Mouse (Mus musculus) CD4-positive helper T cell, adult 2 months (primary cell): ENCODE measurements around the gene Aatk.
A peak's percentile ranks its signal among the peaks of the same experiment; 100 is the strongest.

ENCODE experiments used
- DNase-seq: peaks from one replicate; pipeline ENCODE4 v3.0.0-alpha.2; 2012; ENCODE audit warnings: low read depth, missing footprints, low spot score

Gene Aatk

DNA sequence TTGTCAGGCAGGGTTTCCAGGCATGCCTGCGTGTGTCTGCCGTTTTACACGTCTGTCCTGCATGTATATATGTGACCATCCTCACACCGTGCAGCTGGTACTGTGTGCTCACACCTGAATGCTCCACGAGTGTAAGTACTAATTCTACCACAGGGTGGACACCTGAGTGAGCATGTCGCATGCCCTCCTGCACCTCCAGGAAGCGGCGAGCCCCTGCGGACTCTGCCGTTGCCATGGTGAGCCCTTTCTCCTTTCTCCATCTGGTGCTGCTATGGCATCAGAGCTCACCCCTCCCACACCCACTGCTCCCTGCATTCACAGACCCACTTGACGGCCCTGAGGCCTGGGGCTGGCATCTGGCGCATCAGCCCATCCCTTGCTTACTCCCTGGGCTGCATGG lies 24.1 kb downstream of the Aatk start:
- DNase-seq: no peak

DNA sequence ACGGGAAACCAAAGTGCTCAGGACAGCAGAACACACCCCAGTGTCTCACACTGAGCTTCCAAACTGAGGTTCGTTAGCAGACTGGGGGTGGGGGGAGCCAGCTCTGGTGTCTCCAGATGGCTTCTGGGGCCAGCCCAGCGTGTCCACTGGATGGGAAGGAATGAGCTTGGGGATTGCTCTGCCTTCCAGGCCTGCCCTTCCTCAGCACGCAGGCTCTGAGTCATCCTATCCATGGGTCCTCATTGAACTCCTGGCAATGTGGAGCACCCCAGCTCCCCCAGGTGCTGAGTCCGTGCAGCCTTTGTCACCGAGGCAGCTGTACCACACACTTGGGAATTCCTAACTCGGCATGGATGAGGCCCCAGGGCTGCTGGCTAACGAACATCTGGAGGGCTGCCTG lies 24.8 kb downstream of the Aatk start:
- no peak for DNase-seq

DNA sequence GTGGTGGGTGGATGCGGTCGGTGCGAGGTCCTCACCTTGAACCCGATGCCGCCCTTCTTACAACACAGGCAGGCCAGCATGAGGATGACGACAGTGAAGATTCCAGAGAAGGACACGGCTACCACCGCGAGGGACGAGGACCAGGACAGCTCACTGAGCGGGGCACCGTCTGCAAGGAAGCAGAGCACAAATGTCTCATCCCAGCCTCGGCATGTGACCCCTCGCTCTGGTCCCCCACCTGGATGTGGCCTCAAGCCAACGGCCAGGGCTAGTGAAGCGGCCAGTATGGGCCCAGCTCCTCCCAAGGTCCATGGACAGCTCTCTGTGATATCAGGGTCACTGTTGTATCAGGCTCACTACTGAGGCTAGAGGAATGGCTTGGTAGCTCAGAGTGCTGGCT lies 25.6 kb downstream of the Aatk start:
- no peak for DNase-seq

DNA sequence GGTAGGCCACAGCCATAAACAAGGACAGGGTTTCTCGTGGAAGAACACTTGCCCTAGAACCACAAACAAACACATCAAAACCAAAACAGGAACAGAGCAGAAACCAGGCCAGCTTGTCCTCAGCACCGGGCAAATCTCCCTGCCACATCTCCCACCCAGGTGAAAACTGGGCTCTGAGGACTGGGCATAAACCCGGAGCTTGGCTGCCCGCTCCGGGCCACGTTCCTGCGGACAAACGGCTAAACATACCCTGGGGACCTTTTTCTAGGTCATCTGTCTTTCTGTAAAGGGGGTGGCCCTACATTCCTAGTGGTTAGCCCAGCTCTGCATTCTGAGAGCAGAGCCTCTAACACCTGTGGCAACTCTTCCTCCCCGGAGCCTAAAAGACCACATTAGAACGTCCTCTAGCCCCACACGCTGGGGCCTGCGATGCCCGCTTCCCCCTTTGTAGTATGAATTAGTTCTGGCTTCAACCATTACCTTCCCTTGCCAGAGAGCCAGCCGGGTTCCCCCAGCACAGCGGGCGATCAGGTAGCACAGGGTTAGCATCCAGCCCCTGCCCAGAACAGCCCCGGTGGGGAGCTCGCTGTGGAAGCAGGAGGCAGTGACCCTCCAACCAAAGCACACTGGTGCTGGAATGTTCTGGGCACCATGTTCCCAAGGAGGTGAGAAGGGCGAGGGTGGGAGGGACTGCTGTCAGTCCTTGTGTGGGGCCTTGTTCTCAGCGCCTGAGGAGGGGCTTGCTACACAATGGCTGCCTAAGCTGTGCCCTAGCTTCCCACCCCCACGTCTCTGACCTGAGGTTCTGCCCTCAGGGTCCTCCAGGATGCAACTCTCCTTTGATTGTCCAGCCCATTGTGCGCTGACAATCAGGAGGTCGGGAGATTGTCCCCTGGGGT lies 27.2 kb downstream of the Aatk start:
- no peak for DNase-seq

DNA sequence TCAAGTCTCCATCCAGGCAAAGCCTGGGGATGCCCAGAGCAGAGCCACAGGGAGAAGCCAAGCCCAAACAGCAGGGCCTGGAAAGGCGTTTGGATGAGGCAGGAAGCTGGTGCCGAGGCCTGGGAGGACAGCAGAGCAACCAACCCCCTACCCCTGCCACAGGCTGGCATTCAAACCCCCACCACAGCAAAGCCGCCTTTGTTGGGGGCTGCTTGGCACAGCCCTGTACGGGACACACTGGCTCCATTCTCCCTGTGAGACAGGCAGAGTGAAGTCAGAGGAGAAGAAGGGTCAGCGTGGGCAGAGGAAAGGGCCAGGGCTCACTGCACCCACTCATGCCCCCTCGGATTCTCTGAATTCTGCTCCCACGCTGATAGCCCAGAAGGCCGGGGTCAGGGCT lies 30.0 kb downstream of the Aatk start:
- no peak for DNase-seq

DNA sequence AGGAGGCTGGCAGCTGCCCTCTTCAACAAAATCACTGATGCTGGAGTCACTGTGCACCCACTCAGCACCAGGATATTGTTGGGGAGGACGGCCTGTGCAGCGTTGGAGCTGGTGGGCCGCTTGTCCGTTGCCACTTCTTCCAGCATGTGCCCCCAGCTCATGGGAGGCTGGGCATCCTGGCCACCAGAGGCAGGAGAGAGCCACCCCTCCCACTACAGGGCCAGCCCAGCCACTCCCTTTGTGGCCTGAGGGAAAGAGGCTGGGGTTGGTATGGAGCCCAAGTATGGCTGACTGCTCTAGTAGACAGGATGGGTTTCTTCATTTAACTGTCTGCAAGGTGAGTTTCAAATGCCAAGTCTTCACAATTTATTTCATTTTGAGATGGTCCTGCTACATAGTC lies 32.2 kb downstream of the Aatk start:
- no peak for DNase-seq

DNA sequence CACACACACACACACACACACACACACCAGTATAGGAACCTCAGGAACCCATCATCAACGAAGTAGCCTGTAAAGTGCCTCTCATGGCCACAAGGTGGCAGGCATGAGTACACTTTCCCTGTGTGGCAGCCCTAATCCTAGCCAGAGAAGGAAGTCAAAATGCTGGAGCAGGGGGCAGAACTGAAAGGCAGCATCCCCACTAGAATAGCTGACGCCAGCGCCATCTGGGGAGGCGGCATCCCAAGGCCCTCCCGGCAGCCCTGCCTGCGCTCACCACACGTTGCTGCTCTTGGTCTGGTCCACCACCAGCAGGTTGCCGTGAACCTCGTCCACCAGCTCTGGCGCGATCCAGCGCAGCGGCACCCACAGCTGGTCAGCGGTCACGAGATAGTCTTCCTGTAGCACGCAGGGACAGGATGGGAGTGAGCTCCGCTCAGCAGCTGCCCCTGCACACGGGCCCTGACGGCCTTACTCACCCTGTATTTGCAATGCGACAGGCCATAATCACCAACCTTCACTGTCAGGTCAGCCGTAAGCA lies 33.7 kb downstream of the Aatk start:
- DNase-seq: peak; percentile 69

DNA sequence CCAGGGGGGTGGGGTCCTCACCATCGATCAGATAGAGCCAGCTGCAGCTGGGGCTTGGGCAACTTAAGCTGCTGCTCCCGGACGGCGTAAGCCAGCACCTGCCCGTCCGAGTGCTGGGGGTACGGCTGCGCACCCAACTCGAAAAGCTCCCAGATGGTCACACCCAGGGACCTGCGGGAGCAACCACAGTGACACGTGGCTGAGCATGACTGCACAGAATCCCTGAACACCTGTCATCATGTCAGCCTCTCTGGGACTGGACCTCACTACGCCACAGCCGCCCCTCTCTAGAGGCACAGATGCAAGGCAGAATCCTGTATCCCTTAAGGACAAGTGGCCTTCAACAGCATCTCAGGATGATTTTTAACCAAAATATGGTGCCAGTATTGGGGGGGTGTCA lies 34.3 kb downstream of the Aatk start:
- DNase-seq: no peak

DNA sequence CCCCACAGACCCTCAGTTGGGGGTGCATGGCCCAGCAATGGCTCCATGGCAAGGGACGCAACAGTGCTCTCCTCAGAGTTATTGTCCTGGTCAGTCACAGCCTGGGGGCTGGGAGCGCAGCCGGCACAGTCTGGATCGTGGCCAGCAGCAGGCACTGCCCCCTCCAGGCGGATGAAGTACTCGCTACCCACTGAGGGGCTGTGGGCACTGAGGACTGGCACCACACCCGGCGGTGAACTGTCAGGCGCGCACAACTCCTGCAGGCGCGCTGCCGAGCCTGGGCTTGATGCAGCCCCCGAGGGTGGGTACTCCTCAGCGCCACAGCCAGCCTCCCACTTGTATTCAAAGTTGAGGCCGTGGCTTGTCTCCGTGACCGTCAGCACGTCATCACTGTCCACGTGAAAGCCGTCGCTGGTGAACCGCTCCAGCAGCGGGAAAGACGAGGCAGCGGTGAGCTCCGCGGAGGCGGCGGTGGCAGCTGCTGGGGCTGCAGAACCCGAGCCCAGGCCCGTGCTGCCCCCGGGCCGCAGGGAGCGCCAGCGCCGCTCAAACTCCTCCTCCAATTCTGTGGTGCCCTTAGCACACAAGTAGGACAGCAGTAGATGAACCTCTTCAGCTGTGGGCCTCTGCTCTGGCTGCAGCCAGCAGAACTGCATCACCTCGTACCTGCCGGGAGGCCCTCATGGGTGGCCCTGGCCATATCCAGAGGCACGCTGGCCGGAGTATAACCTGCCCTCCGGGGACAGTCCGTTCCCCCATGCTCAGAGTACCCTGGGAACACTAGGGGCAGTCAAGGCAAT lies 35.0 kb downstream of the Aatk start:
- DNase-seq: no peak

DNA sequence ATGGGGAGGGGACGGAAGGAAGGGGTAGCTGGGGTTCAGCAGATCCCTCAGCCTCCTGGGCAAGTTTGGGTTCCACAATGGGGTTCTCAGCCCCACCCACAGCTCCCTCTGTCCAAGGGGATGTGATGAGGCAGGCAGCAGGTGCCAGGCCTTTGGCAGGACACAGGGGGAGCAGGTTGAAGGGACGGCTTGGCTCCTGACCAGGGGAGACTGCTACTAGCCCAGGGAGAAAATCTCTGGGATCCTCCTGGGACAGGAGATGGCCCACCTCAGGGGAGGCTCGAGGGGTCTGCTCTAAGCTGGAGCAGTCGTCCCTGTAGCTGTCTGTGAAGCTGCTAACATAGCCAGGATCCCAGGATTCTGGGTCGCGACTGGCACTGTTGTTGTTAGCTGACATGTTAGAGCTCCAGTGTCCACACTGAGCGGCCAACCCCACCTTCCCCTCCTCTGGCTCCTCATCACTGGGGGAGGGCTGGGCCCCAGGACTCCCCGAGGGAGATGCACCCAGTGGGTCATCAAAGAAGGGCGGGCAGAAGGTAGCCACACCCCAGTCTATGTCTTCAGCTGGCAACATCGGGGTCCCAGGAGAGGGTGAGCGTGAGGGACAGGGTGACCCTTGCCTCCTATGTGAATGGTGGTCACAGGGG lies 35.7 kb downstream of the Aatk start:
- DNase-seq: no peak

DNA sequence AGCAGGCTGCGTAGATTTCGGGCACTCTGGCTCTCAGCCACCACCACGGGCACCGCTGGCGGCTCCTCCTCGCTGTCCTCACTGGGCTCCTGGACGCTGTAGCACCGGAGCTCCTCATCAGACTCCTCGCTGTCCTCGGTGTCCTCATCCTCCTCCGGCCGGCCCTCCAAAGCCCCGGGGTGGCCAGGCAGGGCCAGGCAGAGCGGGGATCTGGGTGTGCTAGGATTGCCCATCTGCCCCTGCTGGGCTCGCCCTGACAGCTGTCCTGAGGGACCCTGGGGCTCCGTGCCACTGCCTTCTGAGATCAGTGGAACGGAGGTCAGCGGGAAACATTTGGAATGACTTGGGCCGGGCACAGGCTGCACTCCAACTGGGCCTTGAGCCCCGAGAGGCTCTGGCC lies 37.0 kb downstream of the Aatk start:
- no peak for DNase-seq

DNA sequence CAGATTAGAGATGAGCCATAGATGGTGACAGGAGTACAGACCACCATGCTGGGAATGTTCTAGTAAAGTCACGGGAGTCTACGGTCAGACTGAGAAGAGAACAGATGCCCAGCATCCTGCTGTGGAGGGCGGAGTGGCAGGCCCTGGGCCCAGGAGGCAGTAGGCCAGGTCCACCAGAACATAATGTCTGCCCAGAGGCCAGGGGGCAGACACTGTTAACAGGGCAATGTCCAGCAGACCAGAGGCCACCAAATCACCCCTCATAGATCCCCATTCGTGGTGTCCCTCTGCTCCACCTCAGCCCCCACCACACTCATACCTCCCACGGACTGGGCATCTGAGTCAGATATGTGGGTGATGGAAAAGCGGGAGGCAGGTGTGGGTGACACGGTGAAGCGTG lies 38.0 kb downstream of the Aatk start:
- DNase-seq: no peak

DNA sequence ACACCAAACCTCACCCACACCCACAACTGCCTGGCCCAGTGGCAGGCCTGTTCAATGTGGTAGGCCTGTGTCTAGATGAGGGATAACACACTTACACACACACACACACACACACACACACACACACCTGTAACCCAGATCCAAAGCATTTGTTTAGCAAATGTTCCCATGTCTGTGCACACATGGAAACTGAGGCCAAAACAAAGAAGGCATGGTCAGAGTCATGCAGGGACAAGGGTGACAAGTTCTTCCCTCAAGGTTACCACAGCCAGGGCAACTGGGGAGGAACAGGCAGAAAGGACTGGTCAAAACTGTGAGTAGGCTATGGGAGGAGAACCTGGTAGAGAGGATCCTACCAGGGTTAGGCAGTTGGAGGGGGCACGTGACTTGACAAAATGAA lies 38.5 kb downstream of the Aatk start:
- no peak for DNase-seq

DNA sequence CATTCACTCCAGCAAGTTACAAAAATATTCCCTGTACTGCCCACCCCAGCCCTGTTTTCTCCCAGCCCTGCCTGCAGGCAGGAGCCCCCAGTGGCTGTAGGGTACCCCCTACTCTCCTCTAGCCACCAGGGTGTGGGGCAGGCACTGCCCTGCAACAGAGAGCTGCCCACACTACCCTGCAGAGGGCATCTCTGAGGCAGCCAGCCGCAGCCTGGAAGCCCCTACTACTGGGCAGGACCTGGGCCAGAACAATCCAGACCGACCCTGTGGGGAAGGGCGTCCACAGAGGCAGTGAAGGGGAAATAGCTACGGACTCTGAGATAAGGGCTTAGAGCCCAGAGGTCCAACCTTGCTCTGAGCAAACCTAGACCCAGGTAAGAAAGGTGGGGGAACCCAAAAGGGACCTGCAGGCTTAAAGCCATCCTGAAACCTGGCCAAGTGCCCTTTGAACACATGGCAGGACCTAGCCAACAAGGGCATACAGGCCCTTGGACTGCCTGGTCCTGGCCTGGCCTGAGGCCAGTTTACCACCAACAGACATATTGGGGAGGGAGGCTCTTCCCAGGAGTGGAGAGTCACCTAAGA lies 39.4 kb downstream of the Aatk start:
- no peak for DNase-seq

DNA sequence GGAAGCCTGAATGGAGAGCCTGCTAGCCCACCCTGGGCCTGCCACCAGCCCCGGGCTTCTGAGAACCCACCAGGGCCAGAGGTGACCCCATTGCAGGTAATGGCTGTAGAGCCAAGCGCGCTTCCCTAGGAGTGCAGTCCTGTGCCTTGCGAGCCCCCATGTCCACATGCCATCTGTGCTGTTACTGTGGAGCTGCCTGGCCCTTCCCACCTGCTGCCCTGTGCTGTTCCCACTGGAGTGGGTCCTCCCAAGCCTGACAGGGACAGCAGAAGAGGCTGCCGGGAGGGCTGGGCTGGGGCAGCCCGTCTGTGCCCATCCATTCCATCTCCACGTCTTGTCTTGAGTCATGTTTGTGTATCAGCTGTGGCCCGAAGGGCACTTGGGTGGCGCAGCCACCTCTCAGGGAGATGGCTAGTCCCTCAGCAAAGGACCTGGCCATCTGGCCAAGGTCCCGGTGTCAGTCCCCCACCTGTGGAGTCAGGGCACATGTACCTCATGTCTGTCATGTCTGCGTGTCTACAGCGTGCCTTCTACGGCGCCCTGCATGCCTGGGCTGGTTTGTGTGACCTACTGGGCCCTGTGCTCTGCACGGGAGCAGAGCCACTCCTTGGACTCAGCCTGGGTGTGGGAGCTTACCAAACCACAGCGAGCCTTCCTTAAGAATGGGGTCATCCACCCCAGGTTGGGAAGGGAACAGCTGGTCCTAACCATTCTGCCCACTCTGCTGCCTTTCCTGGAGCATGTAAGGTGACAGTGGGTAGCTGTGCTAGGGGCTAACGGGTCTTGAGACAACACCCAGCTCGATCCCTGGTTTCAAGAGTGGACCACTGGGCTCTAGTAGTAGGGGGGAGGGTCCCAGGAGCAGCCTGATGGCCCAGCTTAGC lies 41.3 kb downstream of the Aatk start:
- DNase-seq: no peak

DNA sequence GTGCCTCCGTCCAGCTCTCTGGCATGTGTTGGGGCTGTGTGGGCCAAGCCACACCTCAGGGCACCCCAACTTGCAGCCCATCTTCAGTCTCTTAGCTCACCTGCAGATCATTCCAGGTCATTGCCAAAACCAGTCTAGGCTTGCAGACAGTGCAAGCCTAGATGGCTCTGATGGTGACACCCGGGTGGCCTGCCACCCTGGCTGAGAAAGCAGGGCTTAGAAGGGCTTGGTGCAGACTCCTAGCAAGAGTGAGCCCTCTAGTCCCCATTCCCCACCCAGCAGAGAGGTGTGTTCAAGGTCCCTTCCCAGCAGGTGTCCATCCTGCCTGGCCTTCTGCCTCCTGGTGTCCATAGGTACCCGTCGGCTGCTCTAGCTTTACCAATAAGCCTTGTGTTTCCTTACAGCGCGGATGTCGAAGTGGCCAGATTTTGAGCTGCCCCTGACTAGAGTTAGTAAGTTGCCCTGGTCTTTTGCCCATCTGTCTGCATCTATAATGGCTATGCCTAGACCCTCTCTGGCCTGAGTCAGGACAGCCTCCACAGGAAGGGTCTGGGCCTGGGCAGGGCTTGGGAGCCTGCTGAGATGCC lies 44.2 kb downstream of the Aatk start:
- no peak for DNase-seq

DNA sequence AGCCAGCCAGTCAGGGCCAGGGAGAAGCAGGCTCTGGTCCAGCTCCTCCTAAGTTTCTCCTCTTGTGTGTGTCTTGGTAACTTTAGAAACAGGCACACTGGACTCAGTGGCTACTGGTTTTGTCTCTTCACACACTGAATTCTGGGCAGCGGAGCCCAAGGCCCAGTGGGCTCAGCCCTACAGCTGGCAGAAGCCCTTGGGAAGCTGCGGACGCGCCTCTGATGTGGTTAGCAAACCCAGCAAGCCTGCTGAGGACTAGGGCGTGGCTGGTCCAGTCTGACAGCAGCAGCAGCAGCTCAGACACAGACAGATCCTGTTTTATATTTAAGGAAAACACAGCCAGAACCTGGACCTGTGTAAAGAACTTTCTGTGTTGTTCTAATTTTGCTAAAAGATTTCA lies 44.9 kb downstream of the Aatk start:
- DNase-seq: no peak

DNA sequence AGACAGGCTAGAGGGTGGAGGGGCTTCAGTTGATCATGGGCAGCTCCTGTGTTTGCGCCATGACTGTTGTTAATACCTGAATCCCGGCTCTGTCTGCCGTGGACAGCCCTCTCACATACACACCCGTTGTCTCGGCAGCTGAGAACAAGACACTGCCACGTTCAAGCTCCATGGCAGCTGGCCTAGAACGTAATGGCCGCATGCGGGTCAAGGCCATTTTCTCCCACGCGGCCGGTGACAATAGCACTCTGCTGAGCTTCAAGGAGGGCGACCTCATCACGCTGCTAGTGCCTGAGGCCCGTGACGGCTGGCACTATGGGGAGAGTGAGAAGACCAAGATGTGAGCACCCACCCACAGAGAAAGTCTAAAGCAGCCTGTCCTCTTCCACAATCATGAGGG lies 49.6 kb downstream of the Aatk start:
- no peak for DNase-seq

DNA sequence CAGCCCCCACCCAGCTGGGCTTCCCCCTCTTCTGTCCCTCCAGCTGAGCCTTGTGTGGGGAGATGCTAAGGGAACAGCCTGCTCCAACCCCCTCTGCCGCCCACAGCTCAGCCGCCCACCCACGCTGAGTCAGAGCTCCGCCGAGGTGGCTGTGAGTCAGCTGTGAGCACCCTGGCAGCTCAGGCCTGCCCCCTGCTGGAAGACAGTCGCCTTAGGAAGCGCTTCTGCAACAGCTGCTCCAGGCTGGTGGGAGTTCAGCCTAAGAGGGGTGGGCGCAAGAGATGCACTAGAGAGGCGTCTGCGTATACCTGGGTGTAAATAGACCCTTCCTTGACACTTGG lies 55.7 kb downstream of the Aatk start:
- peak; percentile 82 for DNase-seq

DNA sequence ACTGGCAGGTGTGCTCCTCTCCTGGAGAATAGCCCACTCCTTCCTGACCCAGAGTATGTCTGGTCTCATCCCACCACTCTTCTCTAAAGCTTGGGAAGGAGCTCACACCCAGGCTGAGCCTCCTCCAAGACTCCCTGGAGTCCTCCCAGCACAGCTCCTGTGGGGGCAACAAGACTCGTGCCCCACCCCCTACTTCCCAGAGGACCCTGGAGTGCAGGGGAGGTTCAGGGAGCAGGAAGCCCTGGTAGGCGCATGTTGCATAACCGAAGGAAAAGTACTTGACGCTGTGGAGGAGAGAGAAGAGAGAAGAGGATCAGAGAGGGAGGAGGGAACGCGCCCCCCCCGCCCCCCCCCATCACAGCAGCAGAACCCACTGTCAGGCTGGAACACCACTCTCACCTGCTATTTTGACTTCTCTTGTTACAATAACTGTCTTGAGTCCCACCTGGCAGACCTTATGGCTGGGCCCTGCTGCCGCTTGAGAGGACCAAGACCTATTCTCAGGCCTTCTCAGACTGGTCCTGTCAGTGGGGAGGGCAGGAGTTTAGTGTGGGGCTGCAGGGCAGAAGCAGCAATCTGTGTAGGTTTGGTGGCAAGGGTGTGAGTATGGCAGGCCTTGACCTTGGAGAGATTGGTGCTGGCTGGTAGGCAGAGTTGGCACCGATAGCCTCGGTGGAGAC lies 56.2 kb downstream of the Aatk start:
- no peak for DNase-seq
